Mouse (Mus musculus): ENCODE data around the gene Dcaf5. TPM values are rescaled to one million over a fixed set of nuclear protein-coding genes. Genes with fewer than 3 reads are reported as not detected.

Dcaf5 gene
- polyA plus RNA-seq, 1 experiment: 31.9 TPM

GRCm38 (mm10) chr12:80324051-80324784 lies 112.2 kb downstream of the Dcaf5 start:
- no peak overlapping the region for H3K4me3 ChIP-seq (ENCODE audit: control insufficient read depth, insufficient read depth, low read length)
- 94% methylated on average over 9 of the region's 9 CpGs for WGBS
- no peak overlapping the region for H3K27ac ChIP-seq (ENCODE audit: control insufficient read depth, insufficient read depth, low read length)
- H3K27me3 ChIP-seq (ENCODE audit: control insufficient read depth, insufficient read depth, low read length): no peaks in the 10 kb centered on the region
- no peaks in the 10 kb centered on the region for H3K36me3 ChIP-seq (ENCODE audit: control insufficient read depth, insufficient read depth, low read length)
- H3K4me1 ChIP-seq (replicated peaks; ENCODE audit: control insufficient read depth, insufficient read depth, low read length): peaks cover 13% of the 10 kb centered on the region
- TF ChIP-seq POLR2A (IDR thresholded peaks at IDR 0.05; ENCODE audit: control insufficient read depth, extremely low read depth, insufficient read depth, low read length, poor library complexity): no peak
- DNase-seq: no peak

- Histone ChIP-seq H3K4me3 (ENCODE audit: control insufficient read depth, insufficient read depth, low read length) (no peak overlapping the region), H3K27ac (ENCODE audit: control insufficient read depth, insufficient read depth, low read length) (no peak overlapping the region), H3K36me3 (ENCODE audit: control insufficient read depth, insufficient read depth, low read length) (no peaks in the 10 kb centered on the region), H3K27me3 (ENCODE audit: control insufficient read depth, insufficient read depth, low read length) (no peaks in the 10 kb centered on the region), H3K4me1 (replicated peaks; ENCODE audit: control insufficient read depth, insufficient read depth, low read length) (peaks cover 9% of the 10 kb centered on the region)
- WGBS: 87% methylated on average over 8 of the region's 8 CpGs
- no peak for TF ChIP-seq CTCF (IDR thresholded peaks at IDR 0.05; ENCODE audit: borderline replicate concordance, control insufficient read depth, extremely low read depth, insufficient read depth, low read length, poor library complexity)
- no peak for TF ChIP-seq POLR2A (IDR thresholded peaks at IDR 0.05; ENCODE audit: control insufficient read depth, extremely low read depth, insufficient read depth, low read length, poor library complexity)
- DNase-seq: no peak
These were observed 112.9 kb downstream of the Dcaf5 start for GRCm38 (mm10) chr12:80323371-80324050.

- 90% methylated on average over 6 of the region's 6 CpGs for WGBS
- no peaks in the 10 kb centered on the region for H3K27me3 ChIP-seq (ENCODE audit: control insufficient read depth, insufficient read depth, low read length)
- H3K27ac ChIP-seq (ENCODE audit: control insufficient read depth, insufficient read depth, low read length): no peak overlapping the region
- H3K36me3 ChIP-seq (ENCODE audit: control insufficient read depth, insufficient read depth, low read length): no peaks in the 10 kb centered on the region
- H3K4me1 ChIP-seq (replicated peaks; ENCODE audit: control insufficient read depth, insufficient read depth, low read length): peaks cover 5% of the 10 kb centered on the region
- H3K4me3 ChIP-seq (ENCODE audit: control insufficient read depth, insufficient read depth, low read length): no peak overlapping the region
- no peak for TF ChIP-seq POLR2A (IDR thresholded peaks at IDR 0.05; ENCODE audit: control insufficient read depth, extremely low read depth, insufficient read depth, low read length, poor library complexity)
- TF ChIP-seq CTCF (IDR thresholded peaks at IDR 0.05; ENCODE audit: borderline replicate concordance, control insufficient read depth, extremely low read depth, insufficient read depth, low read length, poor library complexity): no peak
- no peak for DNase-seq
These were observed 113.9 kb downstream of the Dcaf5 start for GRCm38 (mm10) chr12:80322494-80322893.

GRCm38 (mm10) chr12:80319062-80319461 lies 117.3 kb downstream of the Dcaf5 start:
- Histone ChIP-seq H3K27ac (ENCODE audit: control insufficient read depth, insufficient read depth, low read length) (no peak overlapping the region), H3K36me3 (ENCODE audit: control insufficient read depth, insufficient read depth, low read length) (no peaks in the 10 kb centered on the region), H3K27me3 (ENCODE audit: control insufficient read depth, insufficient read depth, low read length) (no peaks in the 10 kb centered on the region), H3K4me3 (ENCODE audit: control insufficient read depth, insufficient read depth, low read length) (no peak overlapping the region), H3K4me1 (replicated peaks; ENCODE audit: control insufficient read depth, insufficient read depth, low read length) (no peaks in the 10 kb centered on the region)
- no peak for DNase-seq
- TF ChIP-seq CTCF (IDR thresholded peaks at IDR 0.05; ENCODE audit: borderline replicate concordance, control insufficient read depth, extremely low read depth, insufficient read depth, low read length, poor library complexity) (no peak), POLR2A (IDR thresholded peaks at IDR 0.05; ENCODE audit: control insufficient read depth, extremely low read depth, insufficient read depth, low read length, poor library complexity) (no peak)
- WGBS: 88% methylated on average over 2 of the region's 2 CpGs

- no peaks in the 10 kb centered on the region for H3K27me3 ChIP-seq (ENCODE audit: control insufficient read depth, insufficient read depth, low read length)
- DNase-seq: no peak
- 81% methylated on average over 2 of the region's 2 CpGs for WGBS
These were observed 121.1 kb downstream of the Dcaf5 start for GRCm38 (mm10) chr12:80315321-80315720.

GRCm38 (mm10) chr12:80311959-80312669 lies 124.3 kb downstream of the Dcaf5 start:
- no peak for TF ChIP-seq POLR2A (IDR thresholded peaks at IDR 0.05; ENCODE audit: control insufficient read depth, extremely low read depth, insufficient read depth, low read length, poor library complexity)
- no peak for TF ChIP-seq CTCF (IDR thresholded peaks at IDR 0.05; ENCODE audit: borderline replicate concordance, control insufficient read depth, extremely low read depth, insufficient read depth, low read length, poor library complexity)
- DNase-seq: no peak
- WGBS: 99% methylated on average over 3 of the region's 3 CpGs
- Histone ChIP-seq H3K27me3 (ENCODE audit: control insufficient read depth, insufficient read depth, low read length) (no peaks in the 10 kb centered on the region), H3K27ac (ENCODE audit: control insufficient read depth, insufficient read depth, low read length) (no peak overlapping the region), H3K4me3 (ENCODE audit: control insufficient read depth, insufficient read depth, low read length) (no peak overlapping the region), H3K36me3 (ENCODE audit: control insufficient read depth, insufficient read depth, low read length) (no peaks in the 10 kb centered on the region), H3K4me1 (replicated peaks; ENCODE audit: control insufficient read depth, insufficient read depth, low read length) (no peaks in the 10 kb centered on the region)

More at GRCm38 (mm10) chr12:80315321-80315720, 121.1 kb downstream of the Dcaf5 start:
- Histone ChIP-seq H3K36me3 (ENCODE audit: control insufficient read depth, insufficient read depth, low read length) (no peaks in the 10 kb centered on the region), H3K4me1 (replicated peaks; ENCODE audit: control insufficient read depth, insufficient read depth, low read length) (no peaks in the 10 kb centered on the region), H3K4me3 (ENCODE audit: control insufficient read depth, insufficient read depth, low read length) (no peak overlapping the region), H3K27ac (ENCODE audit: control insufficient read depth, insufficient read depth, low read length) (no peak overlapping the region)
- TF ChIP-seq POLR2A (IDR thresholded peaks at IDR 0.05; ENCODE audit: control insufficient read depth, extremely low read depth, insufficient read depth, low read length, poor library complexity): no peak
- no peak for TF ChIP-seq CTCF (IDR thresholded peaks at IDR 0.05; ENCODE audit: borderline replicate concordance, control insufficient read depth, extremely low read depth, insufficient read depth, low read length, poor library complexity)

Data from thymus, adult 2 months (tissue).